Mouse (Mus musculus): ENCODE data around the gene Ptpn23. TPM values are rescaled to one million over a fixed set of nuclear protein-coding genes. Genes with fewer than 3 reads are reported as not detected.

Gene Ptpn23
- polyA plus RNA-seq, 1 experiment from 2014 or later = 18.5 TPM

DNA sequence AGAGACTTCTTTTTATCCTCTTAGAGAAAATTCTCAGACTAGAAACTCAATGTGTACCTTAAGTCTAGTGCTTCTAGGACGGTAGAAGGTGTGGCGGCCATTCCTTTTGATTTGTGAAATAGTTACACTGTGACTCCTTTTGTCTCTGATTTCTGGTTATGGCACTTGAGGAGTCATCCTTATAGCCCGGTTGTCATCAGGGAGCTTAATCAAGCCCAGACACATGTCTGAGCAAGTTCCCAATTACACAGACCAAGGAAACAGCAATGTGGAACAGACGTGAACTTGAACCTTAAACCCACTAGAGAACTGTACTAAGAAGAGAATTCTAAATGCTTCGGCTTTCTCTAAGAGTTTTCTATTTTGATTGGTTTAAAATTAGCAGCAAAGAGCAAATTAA, 57.8 kb downstream of the Ptpn23 start:
- DNase-seq (ENCODE audit: low spot score) (no peak), ATAC-seq (ENCODE audit: low FRiP score) (no peak)
- no peak overlapping the region for H3K27ac ChIP-seq (ENCODE audit: low read depth, low read length)
- no peak overlapping the region for H3K4me2 ChIP-seq (replicated peaks; ENCODE audit: low read depth, low read length)
- no peaks in the 10 kb centered on the region for H3K4me1 ChIP-seq (replicated peaks; ENCODE audit: control insufficient read depth, insufficient read depth, low read length)
- WGBS = 86% methylated on average over 5 of the region's 5 CpGs
- H3K9ac ChIP-seq (ENCODE audit: low read depth, low read length) = no peak overlapping the region
- H3K36me3 ChIP-seq (ENCODE audit: control insufficient read depth, insufficient read depth, low read length) = no peaks in the 10 kb centered on the region
- no peak overlapping the region for H3K4me3 ChIP-seq (ENCODE audit: low read depth, low read length)
- no peaks in the 10 kb centered on the region for H3K27me3 ChIP-seq (ENCODE audit: control insufficient read depth, insufficient read depth, low read length)
- H3K9me3 ChIP-seq (ENCODE audit: control insufficient read depth, low read length) = no peaks in the 10 kb centered on the region

- no peak for ATAC-seq (ENCODE audit: low FRiP score)
- H3K27ac ChIP-seq (ENCODE audit: low read depth, low read length) = no peak overlapping the region
- H3K4me1 ChIP-seq (replicated peaks; ENCODE audit: control insufficient read depth, insufficient read depth, low read length) = no peaks in the 10 kb centered on the region
- no peak overlapping the region for H3K4me3 ChIP-seq (ENCODE audit: low read depth, low read length)
- H3K4me2 ChIP-seq (replicated peaks; ENCODE audit: low read depth, low read length) = no peak overlapping the region
- H3K9me3 ChIP-seq (ENCODE audit: control insufficient read depth, low read length) = no peaks in the 10 kb centered on the region
- H3K9ac ChIP-seq (ENCODE audit: low read depth, low read length) = no peak overlapping the region
- WGBS = 77% methylated on average over 4 of the region's 4 CpGs
- no peaks in the 10 kb centered on the region for H3K27me3 ChIP-seq (ENCODE audit: control insufficient read depth, insufficient read depth, low read length)
- no peaks in the 10 kb centered on the region for H3K36me3 ChIP-seq (ENCODE audit: control insufficient read depth, insufficient read depth, low read length)
- DNase-seq (ENCODE audit: low spot score) = no peak
Observed at GRCm38 (mm10) chr9:110348899-110349298, 59.1 kb downstream of the Ptpn23 start.

- no peaks in the 10 kb centered on the region for H3K4me1 ChIP-seq (replicated peaks; ENCODE audit: control insufficient read depth, insufficient read depth, low read length)
- H3K4me3 ChIP-seq (ENCODE audit: low read depth, low read length) = no peak overlapping the region
- no peaks in the 10 kb centered on the region for H3K9me3 ChIP-seq (ENCODE audit: control insufficient read depth, low read length)
- no peak overlapping the region for H3K27ac ChIP-seq (ENCODE audit: low read depth, low read length)
- ATAC-seq (ENCODE audit: low FRiP score) (no peak), DNase-seq (ENCODE audit: low spot score) (no peak)
- 77% methylated on average over 7 of the region's 7 CpGs for WGBS
- no peak overlapping the region for H3K9ac ChIP-seq (ENCODE audit: low read depth, low read length)
- H3K36me3 ChIP-seq (ENCODE audit: control insufficient read depth, insufficient read depth, low read length) = no peaks in the 10 kb centered on the region
- no peaks in the 10 kb centered on the region for H3K27me3 ChIP-seq (ENCODE audit: control insufficient read depth, insufficient read depth, low read length)
- no peak overlapping the region for H3K4me2 ChIP-seq (replicated peaks; ENCODE audit: low read depth, low read length)
Observed at GRCm38 (mm10) chr9:110345057-110345739, 62.8 kb downstream of the Ptpn23 start.

DNA sequence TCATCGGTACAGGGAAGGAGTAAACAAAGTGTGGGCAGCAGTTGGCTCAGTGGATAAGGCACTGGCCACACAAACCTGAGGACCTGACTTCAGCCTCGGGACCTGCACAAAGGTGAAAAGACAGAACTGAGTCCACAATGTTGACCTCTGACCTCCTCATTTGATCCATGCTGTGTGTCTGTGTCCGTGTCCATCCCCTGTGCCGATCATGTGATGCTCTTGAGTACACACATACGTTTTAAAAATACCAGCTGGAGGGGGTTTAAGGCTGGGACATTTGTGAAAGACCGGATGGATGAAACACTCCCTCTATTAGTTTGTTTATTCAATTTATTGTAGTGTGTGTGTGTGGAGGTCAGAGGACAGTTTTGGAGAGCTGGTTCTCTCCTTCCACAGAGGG, 64.2 kb downstream of the Ptpn23 start:
- H3K9ac ChIP-seq (ENCODE audit: low read depth, low read length) = no peak overlapping the region
- ATAC-seq (ENCODE audit: low FRiP score) = no peak
- 61% methylated on average over 6 of the region's 6 CpGs for WGBS
- no peak overlapping the region for H3K4me2 ChIP-seq (replicated peaks; ENCODE audit: low read depth, low read length)
- no peaks in the 10 kb centered on the region for H3K36me3 ChIP-seq (ENCODE audit: control insufficient read depth, insufficient read depth, low read length)
- no peak overlapping the region for H3K4me3 ChIP-seq (ENCODE audit: low read depth, low read length)
- no peaks in the 10 kb centered on the region for H3K9me3 ChIP-seq (ENCODE audit: control insufficient read depth, low read length)
- no peaks in the 10 kb centered on the region for H3K27me3 ChIP-seq (ENCODE audit: control insufficient read depth, insufficient read depth, low read length)
- no peak overlapping the region for H3K27ac ChIP-seq (ENCODE audit: low read depth, low read length)
- DNase-seq (ENCODE audit: low spot score) = no peak
- no peaks in the 10 kb centered on the region for H3K4me1 ChIP-seq (replicated peaks; ENCODE audit: control insufficient read depth, insufficient read depth, low read length)

GRCm38 (mm10) chr9:110342008-110342407, 66.0 kb downstream of the Ptpn23 start:
- no peak for ATAC-seq (ENCODE audit: low FRiP score)
- Histone ChIP-seq H3K9ac (ENCODE audit: low read depth, low read length) (no peak overlapping the region), H3K4me1 (replicated peaks; ENCODE audit: control insufficient read depth, insufficient read depth, low read length) (no peaks in the 10 kb centered on the region), H3K27ac (ENCODE audit: low read depth, low read length) (no peak overlapping the region), H3K9me3 (ENCODE audit: control insufficient read depth, low read length) (no peaks in the 10 kb centered on the region), H3K4me2 (replicated peaks; ENCODE audit: low read depth, low read length) (no peak overlapping the region), H3K4me3 (ENCODE audit: low read depth, low read length) (no peak overlapping the region), H3K27me3 (ENCODE audit: control insufficient read depth, insufficient read depth, low read length) (no peaks in the 10 kb centered on the region), H3K36me3 (ENCODE audit: control insufficient read depth, insufficient read depth, low read length) (no peaks in the 10 kb centered on the region)
- WGBS = 85% methylated on average over 8 of the region's 8 CpGs
- no peak for DNase-seq (ENCODE audit: low spot score)

- no peak overlapping the region for H3K4me3 ChIP-seq (ENCODE audit: low read depth, low read length)
- H3K36me3 ChIP-seq (ENCODE audit: control insufficient read depth, insufficient read depth, low read length) = no peaks in the 10 kb centered on the region
- H3K27ac ChIP-seq (ENCODE audit: low read depth, low read length) = no peak overlapping the region
- H3K4me1 ChIP-seq (replicated peaks; ENCODE audit: control insufficient read depth, insufficient read depth, low read length) = no peaks in the 10 kb centered on the region
- ATAC-seq (ENCODE audit: low FRiP score) = no peak
- H3K27me3 ChIP-seq (ENCODE audit: control insufficient read depth, insufficient read depth, low read length) = no peaks in the 10 kb centered on the region
- no peaks in the 10 kb centered on the region for H3K9me3 ChIP-seq (ENCODE audit: control insufficient read depth, low read length)
- DNase-seq (ENCODE audit: low spot score) = no peak
- 92% methylated on average over 5 of the region's 5 CpGs for WGBS
- no peak overlapping the region for H3K4me2 ChIP-seq (replicated peaks; ENCODE audit: low read depth, low read length)
- H3K9ac ChIP-seq (ENCODE audit: low read depth, low read length) = no peak overlapping the region
Observed at GRCm38 (mm10) chr9:110340037-110340750, 67.8 kb downstream of the Ptpn23 start.

Other genes with a start within 250 kb of the Ptpn23 start
- gene Cspg5, start 164.4 kb downstream of the Ptpn23 start, polyA plus RNA-seq (2014; fragmentation: Nextera tagmentation; extraction: Ambion mirVana) = 12.6 and 15.0 TPM in 2 replicates
- 35.1 and 41.9 TPM in 2 replicates for gene Elp6, start 103.0 kb downstream of the Ptpn23 start, polyA plus RNA-seq (2014; fragmentation: Nextera tagmentation; extraction: Ambion mirVana)
- 22.5 and 26.0 TPM in 2 replicates for gene Scap, start 74.9 kb downstream of the Ptpn23 start, polyA plus RNA-seq (2014; fragmentation: Nextera tagmentation; extraction: Ambion mirVana)
- 0.14 and 0.45 TPM in 2 replicates for gene Ngp, start 11.5 kb upstream of the Ptpn23 start, polyA plus RNA-seq (2014; fragmentation: Nextera tagmentation; extraction: Ambion mirVana)
- 9.2 and 9.7 TPM in 2 replicates for gene Klhl18, start 68.5 kb upstream of the Ptpn23 start, polyA plus RNA-seq (2014; fragmentation: Nextera tagmentation; extraction: Ambion mirVana)
- gene Kif9, start 68.7 kb upstream of the Ptpn23 start, polyA plus RNA-seq (2014; fragmentation: Nextera tagmentation; extraction: Ambion mirVana) = 3.3 and 3.9 TPM in 2 replicates
- 48.3 and 60.9 TPM in 2 replicates for gene Setd2, start 124.4 kb upstream of the Ptpn23 start, polyA plus RNA-seq (2014; fragmentation: Nextera tagmentation; extraction: Ambion mirVana)
- gene Nradd, start 216.2 kb upstream of the Ptpn23 start, polyA plus RNA-seq (2014; fragmentation: Nextera tagmentation; extraction: Ambion mirVana) = 21.9 and 22.0 TPM in 2 replicates
- 1.9 and 2.4 TPM in 2 replicates for gene Nbeal2, start 245.9 kb upstream of the Ptpn23 start, polyA plus RNA-seq (2014; fragmentation: Nextera tagmentation; extraction: Ambion mirVana)
- gene Ccdc12, start 248.3 kb upstream of the Ptpn23 start, polyA plus RNA-seq (2014; fragmentation: Nextera tagmentation; extraction: Ambion mirVana) = 141 and 145 TPM in 2 replicates

Measured in hindbrain, embryonic 11.5 days (tissue).